Mouse (Mus musculus) MEL (cell line): Measurements from ENCODE around the gene Itk.

Source experiments
- CTCF ChIP-seq, 3 experiments: IDR thresholded peaks in 2 of 3; conservative IDR thresholded peaks in 1 of 3; 2 replicates each; pipeline ENCODE4 v1.5.1; 2011 to 2012; ENCODE audit warnings: low read length in 3 of 3, low read depth in 2 of 3, mild to moderate bottlenecking in 2 of 3, improper control_type of control experiment in 1 of 3, inconsistent platforms in 1 of 3, mixed read lengths in 1 of 3, moderate library complexity in 1 of 3; ENCODE audit not compliant: control insufficient read depth in 1 of 3, insufficient read depth in 1 of 3, poor library complexity in 1 of 3, severe bottlenecking in 1 of 3
- ELF1 ChIP-seq: IDR thresholded peaks from 2 replicates; pipeline ENCODE4 v1.6.1; 2014; ENCODE audit warnings: low read depth, mild to moderate bottlenecking, inconsistent platforms, low read length, improper control_type of control experiment, moderate library complexity
- JUND ChIP-seq: IDR thresholded peaks from 2 replicates; pipeline ENCODE4 v1.6.1; 2011; ENCODE audit warnings: low read depth, mild to moderate bottlenecking, improper control_type of control experiment, low read length
- MAX ChIP-seq: IDR thresholded peaks from 2 replicates; pipeline ENCODE4 v1.6.1; 2011; ENCODE audit warnings: low read length, improper control_type of control experiment
- MXI1 ChIP-seq: IDR thresholded peaks from 2 replicates; pipeline ENCODE4 v1.6.1; 2011; ENCODE audit warnings: mild to moderate bottlenecking, low read depth, low read length, improper control_type of control experiment
- RCOR1 ChIP-seq: IDR thresholded peaks from 2 replicates; pipeline ENCODE4 v1.6.1; 2012; ENCODE audit warnings: low read depth, mild to moderate bottlenecking, inconsistent platforms, low read length, improper control_type of control experiment
- TAL1 ChIP-seq: IDR thresholded peaks from 2 replicates; pipeline ENCODE4 v1.6.1; 2012; ENCODE audit warnings: mild to moderate bottlenecking, inconsistent platforms, low read length, moderate library complexity, mixed read lengths
- ZNF384 ChIP-seq: IDR thresholded peaks from 2 replicates; pipeline ENCODE4 v1.6.1; 2012; ENCODE audit warnings: low read depth, mild to moderate bottlenecking, inconsistent platforms, low read length, improper control_type of control experiment

GRCm38 (mm10) chr11:46293491-46293890, 95.8 kb downstream of the Itk start:
- TF ChIP-seq MAX (no peak), CTCF (IDR thresholded peaks at IDR 0.05 in 2 of 3, conservative IDR thresholded peaks at IDR 0.05 in 1 of 3; ENCODE audit: control insufficient read depth in 1 of 3, insufficient read depth in 1 of 3, low read depth in 2 of 3, low read length in 3 of 3, poor library complexity in 1 of 3, severe bottlenecking in 1 of 3) (no peak), TAL1 (no peak), JUND (no peak), ZNF384 (no peak), RCOR1 (no peak), MXI1 (no peak), ELF1 (no peak)
